In the genomic region with DNA sequence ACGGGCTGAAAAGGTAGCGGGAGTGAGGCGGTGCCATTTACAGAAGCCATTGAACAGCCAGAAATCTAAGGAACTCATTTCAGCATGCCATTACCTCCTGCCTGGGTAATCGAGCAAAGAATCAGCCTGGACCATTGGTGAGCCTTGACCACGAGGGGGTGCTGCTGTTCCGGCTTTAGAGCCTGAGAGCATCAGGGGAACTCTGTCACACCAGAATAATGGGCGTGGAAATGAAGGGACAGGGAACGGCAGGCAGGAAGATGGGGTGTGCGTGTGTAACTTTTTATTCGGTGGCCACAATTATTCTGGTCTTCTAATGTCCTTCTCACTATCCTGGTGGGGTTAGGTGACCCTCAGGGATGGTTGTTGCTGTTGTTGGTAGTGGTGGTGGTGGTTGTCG, we compare ENCODE assay signal across 7 mouse cellular contexts. TPM values are rescaled to one million over a fixed set of nuclear protein-coding genes. Genes with fewer than 3 reads are reported as not detected.
DNase-seq lines count a peak whose midpoint lies in the region; ATAC-seq lines count a peak whose summit lies in the region.

No protein-coding gene starts in this region.

- DNase-seq in adipocyte (ENCODE audit: low spot score): peak; percentile 88
- DNase-seq in embryo, embryonic 10 days (ENCODE audit: low spot score): peak; percentile 96
- peak; percentile 75 to 79 for DNase-seq in gastrocnemius, postnatal 36 days
- DNase-seq in left cerebral cortex, postnatal 14 days (ENCODE audit: low spot score in 2 of 2): peak; percentile 92
- DNase-seq in spleen, adult 12 weeks (ENCODE audit: low spot score): peak; percentile 30

- ATAC-seq in intestine, embryonic 15.5 days: peak; percentile 75
- peak; percentile 88 for ATAC-seq in midbrain, embryonic 13.5 days

- 0 out of 2 replicates have a peak, but pooled peaks cover under 1% of the 10 kb centered on the region for H3K4me1 ChIP-seq in intestine, embryonic 15.5 days (replicated peaks)
- H3K4me1 ChIP-seq in midbrain, embryonic 13.5 days (replicated peaks): peaks cover 21% of the 10 kb centered on the region

- H3K27ac ChIP-seq in intestine, embryonic 15.5 days: no peak overlapping the region
- H3K27ac ChIP-seq in midbrain, embryonic 13.5 days: no peak overlapping the region

- no peak overlapping the region for H3K9ac ChIP-seq in intestine, embryonic 15.5 days
- H3K9ac ChIP-seq in midbrain, embryonic 13.5 days (replicated peaks): no peak overlapping the region

- H3K27me3 ChIP-seq in intestine, embryonic 15.5 days (replicated peaks): 0 out of 2 replicates have a peak, but pooled peaks cover 5% of the 10 kb centered on the region
- peaks cover 17% of the 10 kb centered on the region for H3K27me3 ChIP-seq in midbrain, embryonic 13.5 days

- 9% methylated on average over 11 of the region's 11 CpGs for WGBS in intestine, embryonic 15.5 days
- WGBS in midbrain, embryonic 13.5 days: 10% methylated on average over 11 of the region's 11 CpGs

- peak overlapping the region; percentile 18 for H3K4me2 ChIP-seq in intestine, embryonic 15.5 days (replicated peaks)
- H3K4me2 ChIP-seq in midbrain, embryonic 13.5 days (replicated peaks): peak overlapping the region; percentile 40

- H3K4me3 ChIP-seq in intestine, embryonic 15.5 days (replicated peaks): no peak overlapping the region
- H3K4me3 ChIP-seq in midbrain, embryonic 13.5 days (replicated peaks): peak overlapping the region; percentile 24

- intact Hi-C loops in gastrocnemius, postnatal 36 days (cut with DNase I): loop anchor here (2.0 kb wide), 1 partner anchor 138 kb away; no protein-coding TSS in a partner anchor
- intact Hi-C loops in left cerebral cortex, postnatal 14 days (cut with DNase I): loop anchor here (5.0 kb wide), 2 partner anchors 139 to 399 kb away; no protein-coding TSS in a partner anchor

- no peaks in the 10 kb centered on the region for H3K9me3 ChIP-seq in intestine, embryonic 15.5 days
- no peaks in the 10 kb centered on the region for H3K9me3 ChIP-seq in midbrain, embryonic 13.5 days

- no peaks in the 10 kb centered on the region for H3K36me3 ChIP-seq in intestine, embryonic 15.5 days
- no peaks in the 10 kb centered on the region for H3K36me3 ChIP-seq in midbrain, embryonic 13.5 days

RNA-seq across cellular contexts. Expression of gene Gja8, which starts 12.9 kb away (rescaled TPM):
- not detected for total RNA-seq in gastrocnemius, postnatal 36 days (2021)
- polyA plus RNA-seq in intestine, embryonic 15.5 days (2015; fragmentation: Nextera tagmentation; extraction: Ambion mirVana): 0.01 and 0.03 TPM in 2 replicates
- total RNA-seq in left cerebral cortex, postnatal 14 days (2021): not detected
- 0.04 TPM in 1 of 2 replicates, not detected in the other for polyA plus RNA-seq in midbrain, embryonic 13.5 days (2015; fragmentation: Nextera tagmentation; extraction: Ambion mirVana)

RNA-seq across cellular contexts. Expression of gene Gpr89, which starts 33.6 kb away (rescaled TPM):
- total RNA-seq in gastrocnemius, postnatal 36 days (2021): 10 to 100 TPM; 14.8 to 18.3 TPM
- 74.3 and 75.0 TPM in 2 replicates for polyA plus RNA-seq in intestine, embryonic 15.5 days (2015; fragmentation: Nextera tagmentation; extraction: Ambion mirVana)
- 10 to 100 TPM; 46.1 to 46.3 TPM for total RNA-seq in left cerebral cortex, postnatal 14 days (2021)
- 34.8 and 37.0 TPM in 2 replicates for polyA plus RNA-seq in midbrain, embryonic 13.5 days (2015; fragmentation: Nextera tagmentation; extraction: Ambion mirVana)

RNA-seq across cellular contexts. Expression of gene Gja5, which starts 34.2 kb away (rescaled TPM):
- 1 to 10 TPM; 1.7 to 2.2 TPM for total RNA-seq in gastrocnemius, postnatal 36 days (2021)
- polyA plus RNA-seq in intestine, embryonic 15.5 days (2015; fragmentation: Nextera tagmentation; extraction: Ambion mirVana): 14.8 and 16.4 TPM in 2 replicates
- 1 to 10 TPM; 2.0 to 2.7 TPM for total RNA-seq in left cerebral cortex, postnatal 14 days (2021)
- 3.1 and 3.6 TPM in 2 replicates for polyA plus RNA-seq in midbrain, embryonic 13.5 days (2015; fragmentation: Nextera tagmentation; extraction: Ambion mirVana)

Comparison
In these comparisons a context has a peak if more than half of its experiments do, and no peak if none do; other contexts are left out.
1. DNase-seq: peak in every context shown above with its lines; median percentile 96 in embryo, embryonic 10 days; 92 in left cerebral cortex, postnatal 14 days; 88 in adipocyte; 77 in gastrocnemius, postnatal 36 days; 30 in spleen, adult 12 weeks.